Mouse (Mus musculus): ENCODE measurements around the gene Fcmr. TPM values are rescaled to one million over a fixed set of nuclear protein-coding genes. Genes with fewer than 3 reads are reported as not detected.

The Fcmr gene
- total RNA-seq (2021) = 1 to 10 TPM; 3.4 to 4.1 TPM
- long read RNA-seq, experiment 1, partial matches to known transcripts = 0 of 1 reads
- long read RNA-seq, experiment 1, other reads (novel, unspliced or antisense) = 0 of 1 reads
- long read RNA-seq, experiment 2, partial matches to known transcripts = 0 of 1 reads
- long read RNA-seq, experiment 2, other reads (novel, unspliced or antisense) = 0 of 1 reads

DNA sequence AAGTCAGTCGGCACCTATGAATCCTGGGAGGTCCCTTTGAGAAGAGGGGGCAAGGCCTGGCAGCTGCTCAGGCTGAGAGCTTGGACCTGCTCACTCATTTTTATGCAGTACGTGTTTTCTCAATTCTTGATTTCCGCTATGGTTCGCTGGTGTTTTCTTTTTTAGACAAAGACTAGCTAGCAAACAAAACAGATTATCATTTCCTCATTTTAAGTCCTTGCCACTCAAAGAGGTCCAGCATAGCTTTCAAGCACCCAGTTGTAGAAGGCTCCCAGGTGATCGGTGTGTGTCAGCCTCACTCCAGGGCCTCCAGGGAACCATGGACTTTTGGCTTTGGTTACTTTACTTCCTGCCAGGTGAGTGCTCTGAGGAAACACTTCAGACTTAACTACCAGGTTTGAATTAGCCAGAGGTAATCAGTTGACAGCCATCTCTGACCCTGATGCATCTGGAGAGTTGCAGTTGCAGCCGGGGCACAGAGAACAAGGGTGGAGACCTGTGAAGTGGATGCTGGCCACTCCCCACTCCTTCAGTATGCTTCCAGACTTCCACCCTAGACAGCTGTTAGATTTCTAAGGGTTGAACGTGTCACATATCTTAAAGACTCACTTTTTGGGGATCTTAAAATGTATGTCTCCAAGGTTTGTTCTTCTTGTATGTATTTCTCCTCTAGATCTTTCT lies at the start of gene Fcmr:
Gene Fcmr, plus strand, starts transcription at position 129 of the 681 bp plus-strand sequence.
- DNase-seq = no peak

GRCm38 (mm10) chr1:130819737-130820136 lies 45.7 kb upstream of the Fcmr start:
- no peak for DNase-seq

DNA sequence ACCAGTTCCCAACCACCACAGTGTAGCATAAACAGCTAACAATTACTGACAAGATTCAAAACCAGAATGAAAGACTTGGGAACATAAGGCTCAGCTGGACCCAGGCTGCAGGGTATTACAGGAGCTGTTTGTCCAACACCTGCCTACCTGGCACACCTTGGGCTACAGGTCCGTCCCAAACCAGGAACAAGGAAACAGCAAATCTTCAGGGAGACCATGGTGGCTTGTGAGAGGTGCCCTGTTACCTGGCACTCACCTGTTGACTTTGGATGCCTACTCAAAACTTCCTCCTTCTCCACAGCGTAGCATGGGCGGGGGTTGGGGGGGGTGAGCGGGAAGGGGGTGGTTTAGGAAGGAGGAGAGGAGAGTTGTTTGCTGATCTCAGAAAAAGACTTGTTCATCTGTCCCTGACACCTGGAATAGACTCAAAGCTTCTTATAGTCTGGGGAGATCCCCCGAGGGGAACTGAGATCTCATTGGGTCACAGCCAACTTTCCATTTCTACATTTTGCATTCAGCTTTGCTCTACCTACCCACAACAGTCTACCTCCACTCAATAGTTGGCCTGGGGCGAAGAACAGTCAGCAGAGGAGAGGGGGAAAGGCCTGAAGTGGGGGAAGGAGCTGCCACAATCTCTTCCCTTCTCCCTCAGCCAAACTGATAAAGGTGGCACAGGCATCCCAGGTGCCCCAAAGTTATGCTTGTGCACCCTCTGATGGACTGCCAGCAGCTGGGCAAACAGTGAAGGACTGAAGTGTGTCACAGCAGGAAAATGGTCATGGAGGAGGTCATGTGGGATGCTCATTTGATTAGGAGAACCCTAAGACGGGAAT lies 44.9 kb upstream of the Fcmr start:
- no peak for DNase-seq

DNA sequence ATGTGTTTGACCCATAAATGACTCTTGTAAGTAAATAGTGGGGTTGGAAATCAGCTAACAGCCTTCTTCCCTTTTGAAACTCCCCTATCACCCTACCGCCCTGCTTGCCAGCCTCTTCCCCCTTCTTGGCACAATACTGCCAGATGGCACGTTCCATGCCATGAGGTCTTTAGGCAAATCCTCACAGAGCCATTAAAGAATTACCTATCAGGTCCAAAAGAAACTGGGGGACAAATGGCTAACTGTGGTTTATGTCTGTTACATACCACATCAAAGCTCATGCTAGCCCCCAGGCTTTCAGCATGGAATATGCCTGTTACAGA lies 44.4 kb upstream of the Fcmr start:
- no peak for DNase-seq

- no peak for DNase-seq
Measured at GRCm38 (mm10) chr1:130821911-130822625, 43.4 kb upstream of the Fcmr start.

DNA sequence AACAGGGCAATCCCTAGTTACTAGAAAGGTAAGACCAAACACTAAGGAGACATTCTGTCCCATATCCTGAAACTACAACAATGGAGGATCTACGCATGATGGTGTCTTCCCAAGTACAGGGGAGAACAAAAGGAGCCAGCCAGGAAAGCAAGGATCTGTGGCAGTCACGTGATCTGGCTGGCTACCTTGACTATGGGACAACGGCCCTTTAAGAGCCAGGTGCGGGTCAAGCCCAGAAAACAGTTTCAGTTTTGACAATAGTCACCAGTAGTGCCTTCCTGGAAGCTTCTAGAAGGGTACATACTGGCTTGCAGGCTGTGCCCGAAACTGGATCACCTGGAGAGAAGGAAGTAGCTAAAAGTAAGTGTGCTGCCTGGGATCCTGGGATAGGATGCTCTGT lies 39.0 kb upstream of the Fcmr start, which contains the start of gene Pigr:
Gene Pigr, plus strand, starts transcription at position 237 of the 400 bp plus-strand sequence.
- no peak for DNase-seq

DNA sequence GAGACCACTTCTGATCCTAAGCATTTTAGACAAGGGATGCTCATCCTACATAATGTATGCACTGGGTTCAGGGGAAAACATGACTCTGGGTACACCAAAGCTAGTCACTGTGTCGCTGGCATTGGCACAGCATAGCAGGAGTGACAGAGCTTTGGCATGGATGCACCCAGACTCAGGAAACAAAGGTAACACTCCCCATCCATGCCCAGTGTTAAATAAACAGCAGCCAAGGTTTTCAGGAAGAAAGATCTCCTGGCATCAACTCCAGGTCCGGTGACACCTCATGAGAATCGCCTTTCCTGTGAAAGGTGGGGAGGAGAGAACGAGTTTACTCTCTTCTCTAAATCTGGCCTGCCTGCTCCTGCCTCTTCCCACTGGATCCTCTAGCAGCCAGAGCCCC lies 36.8 kb upstream of the Fcmr start:
- DNase-seq = no peak

DNA sequence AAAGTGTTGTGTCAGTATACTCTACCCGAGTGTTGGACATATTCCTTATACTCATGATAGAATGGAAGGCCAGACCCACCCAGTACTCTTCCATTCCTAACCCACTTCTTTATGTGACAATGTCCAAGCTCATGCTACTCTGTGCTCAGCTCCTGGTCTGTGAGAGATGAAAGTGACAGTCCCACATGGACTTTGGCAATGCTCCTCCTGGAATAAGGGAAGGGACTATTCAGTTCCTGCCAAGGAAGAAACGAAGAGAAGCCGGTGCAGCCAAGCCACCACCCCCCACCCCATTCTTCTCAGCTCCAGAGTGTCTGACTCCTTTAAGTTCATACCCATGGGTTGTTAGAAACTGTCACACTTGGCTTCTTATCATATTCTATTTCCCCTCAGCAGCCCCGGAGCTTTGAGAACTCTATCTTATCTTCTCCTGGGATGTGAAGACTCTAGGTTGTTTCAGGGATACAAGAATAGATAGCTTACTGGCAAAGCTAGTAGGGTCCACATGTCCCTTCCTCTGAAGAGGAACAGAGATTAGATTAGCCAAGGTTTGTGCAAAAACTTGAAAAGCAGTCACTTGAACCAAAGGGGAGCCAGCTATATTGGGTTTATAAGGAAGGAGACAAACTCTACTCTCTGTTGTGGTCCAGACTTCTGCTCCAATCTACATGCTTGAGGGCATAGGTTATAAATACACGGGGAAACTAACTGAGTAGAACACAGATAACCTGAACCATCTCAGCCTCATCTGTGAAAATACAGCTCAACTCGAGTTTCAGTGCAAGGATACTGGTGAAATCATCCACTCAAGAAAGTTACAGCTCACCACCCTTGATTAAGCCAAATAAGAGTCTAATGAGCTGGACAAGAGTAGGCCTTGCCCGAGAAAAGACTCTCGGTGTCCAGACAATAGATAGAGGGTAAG lies 35.3 kb upstream of the Fcmr start:
- DNase-seq = no peak

DNA sequence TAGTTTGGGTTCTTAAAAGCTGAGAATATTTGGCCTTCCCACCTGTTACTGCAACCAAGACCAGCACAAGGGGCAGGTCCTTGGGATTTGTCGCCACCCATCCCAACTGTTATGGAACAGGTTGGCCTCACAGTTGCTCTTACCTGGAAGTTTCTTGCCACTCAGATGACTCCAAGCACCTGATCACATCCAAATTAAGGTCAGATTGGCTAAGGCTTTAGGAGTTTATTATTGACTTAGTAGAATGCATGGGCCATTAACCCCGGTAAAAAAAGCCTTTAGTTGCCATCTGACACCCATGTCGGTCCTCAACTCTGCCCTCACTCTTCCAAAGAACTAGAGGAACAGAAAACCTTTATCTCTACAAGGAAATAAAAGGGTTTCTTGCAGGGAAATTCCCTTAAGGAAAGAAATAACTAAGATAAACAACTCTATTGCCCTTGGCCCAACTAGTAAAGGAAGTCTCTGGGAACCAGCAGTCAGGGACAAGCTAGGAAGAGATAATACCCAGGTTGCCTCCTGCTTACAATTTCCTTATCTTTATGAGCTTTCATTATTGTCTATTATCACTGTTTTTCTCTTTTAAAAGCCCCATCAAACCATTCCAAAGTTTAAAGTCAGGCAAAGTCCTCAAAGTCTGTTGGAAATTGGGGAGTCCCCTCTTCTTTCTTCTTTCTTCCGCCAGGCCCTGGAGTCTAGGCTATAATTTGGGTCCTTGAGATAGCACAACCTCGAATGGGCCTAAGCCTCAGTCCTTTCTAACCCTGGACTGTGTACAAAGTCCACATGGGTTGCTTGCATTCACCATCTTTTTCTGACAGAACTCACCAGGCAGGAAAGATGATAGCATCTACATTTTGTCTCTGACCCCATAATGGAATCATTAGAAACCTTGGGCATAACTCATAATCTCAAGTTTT lies 33.0 kb upstream of the Fcmr start:
- DNase-seq = no peak

GRCm38 (mm10) chr1:130835161-130835936 lies 30.1 kb upstream of the Fcmr start:
- DNase-seq = no peak

DNA sequence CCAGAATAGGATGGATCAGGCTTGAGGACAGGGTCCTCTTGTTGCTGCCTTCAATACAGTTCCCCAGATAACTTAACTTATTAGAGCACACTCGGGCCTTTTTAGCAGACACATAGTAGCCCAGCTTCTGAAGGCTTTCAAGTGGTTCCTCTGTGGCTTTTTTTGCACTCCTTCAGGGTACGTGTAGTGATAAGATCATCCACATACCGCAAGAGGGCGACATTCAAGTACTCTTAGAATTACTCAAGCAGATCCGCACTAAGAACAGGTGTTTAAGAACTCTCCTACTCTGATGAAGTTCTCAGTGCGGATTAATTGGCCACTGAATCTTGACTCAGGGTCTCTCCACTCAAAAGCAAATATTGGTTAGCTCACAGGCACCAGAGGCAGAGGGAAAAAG lies 27.2 kb upstream of the Fcmr start:
- peak; percentile 9 for DNase-seq

GRCm38 (mm10) chr1:130840599-130841379 lies 24.7 kb upstream of the Fcmr start:
- no peak for DNase-seq

DNA sequence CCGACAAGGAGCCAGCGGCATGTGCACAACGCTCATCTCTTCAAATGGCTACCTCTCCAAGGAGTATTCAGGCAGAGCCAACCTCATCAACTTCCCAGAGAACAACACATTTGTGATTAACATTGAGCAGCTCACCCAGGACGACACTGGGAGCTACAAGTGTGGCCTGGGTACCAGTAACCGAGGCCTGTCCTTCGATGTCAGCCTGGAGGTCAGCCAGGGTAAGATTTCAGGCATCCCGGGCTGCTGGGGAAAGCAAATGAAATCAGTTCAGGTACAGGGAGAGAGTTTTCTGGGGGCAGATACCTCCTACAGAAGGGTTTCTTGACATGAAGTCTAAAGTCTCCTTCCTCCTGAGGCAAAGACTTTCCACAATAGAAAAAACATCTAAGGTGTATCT lies 23.8 kb upstream of the Fcmr start:
- no peak for DNase-seq

DNA sequence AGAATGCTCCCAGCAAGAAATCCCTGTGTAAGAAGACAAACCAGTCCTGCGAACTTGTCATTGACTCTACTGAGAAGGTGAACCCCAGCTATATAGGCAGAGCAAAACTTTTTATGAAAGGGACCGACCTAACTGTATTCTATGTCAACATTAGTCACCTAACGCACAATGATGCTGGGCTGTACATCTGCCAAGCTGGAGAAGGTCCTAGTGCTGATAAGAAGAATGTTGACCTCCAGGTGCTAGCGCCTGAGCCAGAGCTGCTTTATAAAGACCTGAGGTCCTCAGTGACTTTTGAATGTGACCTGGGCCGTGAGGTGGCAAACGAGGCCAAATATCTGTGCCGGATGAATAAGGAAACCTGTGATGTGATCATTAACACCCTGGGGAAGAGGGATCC lies 21.0 kb upstream of the Fcmr start:
- DNase-seq = no peak

DNA sequence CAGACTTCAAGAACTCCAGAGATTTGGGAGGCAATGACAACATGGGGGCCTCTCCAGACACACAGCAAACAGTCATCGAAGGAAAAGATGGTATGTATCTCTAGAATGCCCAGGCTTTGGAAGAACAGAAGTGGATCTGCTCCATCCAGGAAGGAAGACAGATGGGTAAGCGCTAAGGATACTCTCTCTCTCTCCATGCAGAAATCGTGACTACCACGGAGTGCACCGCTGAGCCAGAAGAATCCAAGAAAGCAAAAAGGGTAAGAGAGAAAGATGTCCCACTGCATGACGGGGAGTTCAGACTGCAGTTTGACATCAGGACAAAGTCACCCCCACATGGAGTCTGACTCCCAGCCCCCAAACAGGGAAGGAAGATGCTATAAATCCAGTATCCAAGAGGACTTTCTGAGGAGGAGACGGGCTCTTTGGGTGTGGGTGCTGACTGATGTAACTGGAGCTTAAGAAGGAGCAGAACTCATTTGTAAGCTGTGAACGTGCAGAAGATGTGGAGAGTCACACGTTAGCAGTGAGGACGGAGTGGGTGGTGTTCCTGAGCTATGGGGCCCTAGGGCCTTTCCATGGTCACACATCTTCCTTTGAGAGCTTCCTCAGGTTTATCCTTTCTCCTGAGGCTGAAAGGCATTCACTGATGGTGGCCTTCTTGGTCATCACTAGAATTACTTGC lies 15.8 kb upstream of the Fcmr start:
- no peak for DNase-seq

GRCm38 (mm10) chr1:130850405-130850804 lies 15.1 kb upstream of the Fcmr start:
- no peak for DNase-seq

- no peak for DNase-seq
Measured at GRCm38 (mm10) chr1:130854819-130855218, 10.7 kb upstream of the Fcmr start.

- DNase-seq = no peak
Measured at GRCm38 (mm10) chr1:130855723-130856122, 9.7 kb upstream of the Fcmr start.

Measured in adrenal gland, postnatal 10 days (tissue).